Mouse (Mus musculus) frontal cortex, adult 2 months (tissue): ENCODE measurements around the gene Arfgef2. TPM values are rescaled to one million over a fixed set of nuclear protein-coding genes. Genes with fewer than 3 reads are reported as not detected.

Experiments used
- DNase-seq, 2 experiments: peaks; one replicate each; pipeline ENCODE4 v3.0.0; 2022; ENCODE audit warnings: low spot score in 1 of 2; ENCODE audit errors: extremely low spot score in 1 of 2
- polyA plus RNA-seq: library from polyadenylated mRNA; depleted of rRNA; stranded (reverse); fragments of >200 nt; gene quantifications from 2 replicates; pipeline ENCODE4 v1.2.3, GENCODE M21; 2012; rRNA removed

The Arfgef2 gene
- polyA plus RNA-seq, 1 experiment: 25.8 TPM

DNA sequence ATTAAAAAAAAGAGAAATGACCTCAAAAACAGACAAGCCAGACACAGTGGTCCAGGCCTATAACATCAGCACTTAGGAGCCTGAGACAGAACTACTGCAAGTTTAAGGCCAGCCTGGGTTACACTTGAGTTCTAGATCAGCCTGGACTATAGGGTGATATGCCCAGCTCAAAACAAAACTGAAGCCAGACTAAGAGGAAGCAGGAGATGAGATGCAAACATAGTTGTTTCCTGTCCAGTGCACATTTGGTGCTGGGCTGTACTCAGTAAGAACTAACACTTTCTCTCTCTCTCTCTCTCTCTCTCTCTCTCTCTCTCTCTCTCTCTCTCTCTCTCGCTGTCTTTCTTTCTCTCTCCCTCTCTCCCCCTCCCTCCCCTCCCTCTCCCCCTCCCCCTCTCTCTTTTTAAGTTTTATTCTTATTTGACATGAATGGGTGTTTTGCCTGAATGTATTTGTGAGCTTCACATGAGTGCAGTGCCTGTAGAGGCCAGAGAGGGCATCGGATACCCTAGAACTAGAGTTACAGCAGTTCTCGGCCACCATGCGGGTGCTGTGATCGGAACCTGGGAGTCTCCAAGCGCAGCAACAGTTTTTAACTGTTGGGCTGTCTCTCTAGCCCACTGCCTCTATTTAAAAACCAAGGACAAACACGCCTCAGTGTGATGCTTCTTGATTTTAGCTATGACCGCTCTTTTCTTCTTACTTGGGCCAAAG lies 95.6 kb downstream of the Arfgef2 start:
- DNase-seq: no peak

GRCm38 (mm10) chr2:166903719-166904282 lies 98.4 kb downstream of the Arfgef2 start:
- no peak for DNase-seq

GRCm38 (mm10) chr2:166905711-166906522 lies 100.5 kb downstream of the Arfgef2 start, which contains the start of gene Cse1l:
TSS of gene Cse1l (plus strand) at chr2:166906040.
- peak; percentile 93 to 98 for DNase-seq

- DNase-seq: no peak
Observed at GRCm38 (mm10) chr2:166906523-166907182, 101.3 kb downstream of the Arfgef2 start.

DNA sequence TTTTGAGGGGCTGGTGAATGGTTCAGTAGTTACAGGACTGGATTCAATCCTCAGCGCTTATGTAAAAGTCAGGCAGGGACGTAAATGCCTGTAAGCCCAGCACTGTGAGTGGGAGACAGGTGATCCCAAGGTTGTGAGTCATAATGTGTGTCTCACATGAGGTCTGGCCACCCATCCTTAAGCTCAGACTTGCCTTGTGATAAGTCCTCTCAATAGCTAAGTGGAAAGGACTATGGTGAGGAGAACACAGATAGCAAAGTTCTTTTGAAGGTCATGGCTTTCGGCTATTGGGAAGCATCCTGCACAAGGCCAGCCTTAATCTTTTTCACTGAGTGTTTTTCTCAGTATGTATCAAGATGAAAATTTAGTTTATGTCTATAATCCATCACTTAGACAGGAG lies 104.3 kb downstream of the Arfgef2 start:
- no peak for DNase-seq

- no peak for DNase-seq
Observed at GRCm38 (mm10) chr2:166910536-166910935, 105.1 kb downstream of the Arfgef2 start.

- no peak for DNase-seq
Observed at GRCm38 (mm10) chr2:166923971-166924370, 118.6 kb downstream of the Arfgef2 start.

DNA sequence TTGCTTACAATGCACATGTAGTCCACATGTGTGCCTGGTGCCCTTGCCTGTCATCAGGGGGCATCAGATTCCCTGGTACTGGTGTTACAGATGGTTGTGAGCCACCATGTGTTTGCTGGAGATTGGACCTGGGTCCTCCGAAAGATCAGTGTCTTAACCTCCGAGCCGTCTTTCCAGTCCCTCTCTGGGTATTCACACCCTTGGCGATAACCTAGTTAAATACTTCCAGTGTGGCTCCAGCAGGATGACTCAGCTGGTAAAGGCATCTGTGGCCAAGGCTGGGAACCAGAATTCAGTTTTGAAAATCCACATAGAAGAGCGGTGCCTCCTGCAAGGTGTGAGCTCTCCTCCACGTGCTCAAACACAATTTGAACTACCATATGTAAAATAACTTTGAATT lies 128.6 kb downstream of the Arfgef2 start:
- peak in 1 of 2 experiments; percentile 27 for DNase-seq

DNA sequence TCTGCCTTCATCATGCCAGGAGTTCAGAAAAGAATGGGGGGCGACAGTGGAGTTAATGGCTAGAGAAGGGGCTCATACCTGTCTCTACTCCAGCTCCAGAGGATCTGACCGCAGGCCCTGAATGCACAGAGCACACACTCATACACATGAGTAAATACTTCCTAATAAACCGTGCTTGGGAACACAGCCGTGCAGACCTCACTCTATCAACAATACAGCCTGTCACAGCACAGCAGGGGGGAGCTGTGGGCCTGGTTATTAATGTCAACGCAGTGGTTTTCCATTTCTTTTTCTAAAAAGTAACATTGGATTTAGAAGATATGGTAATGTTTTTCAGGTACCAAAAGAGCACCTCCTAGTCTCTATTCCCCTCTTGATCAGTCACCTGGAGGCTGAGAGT lies 129.0 kb downstream of the Arfgef2 start:
- DNase-seq: no peak

GRCm38 (mm10) chr2:166935582-166935981 lies 130.2 kb downstream of the Arfgef2 start:
- DNase-seq: no peak

DNA sequence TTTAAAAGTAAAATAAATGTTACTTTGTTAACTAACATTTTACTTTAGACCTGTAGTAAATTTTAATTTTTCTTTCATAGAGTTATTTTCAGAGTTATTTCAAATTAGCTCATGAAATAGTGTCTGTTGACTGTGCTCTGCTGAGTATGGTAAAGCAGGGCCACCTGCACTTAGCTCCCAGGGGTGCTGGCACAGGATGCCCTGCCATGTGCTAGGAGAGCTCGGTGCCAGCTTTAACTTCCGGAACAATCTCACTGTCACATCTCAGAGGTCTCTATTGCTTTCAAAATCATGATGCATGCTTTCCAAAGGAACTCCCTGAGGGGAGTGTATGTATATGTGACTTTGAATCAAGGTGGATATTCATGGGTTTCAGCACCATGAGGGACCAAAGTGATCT lies 130.8 kb downstream of the Arfgef2 start:
- no peak for DNase-seq

- DNase-seq: no peak
Observed at GRCm38 (mm10) chr2:166943146-166943545, 137.8 kb downstream of the Arfgef2 start.

DNA sequence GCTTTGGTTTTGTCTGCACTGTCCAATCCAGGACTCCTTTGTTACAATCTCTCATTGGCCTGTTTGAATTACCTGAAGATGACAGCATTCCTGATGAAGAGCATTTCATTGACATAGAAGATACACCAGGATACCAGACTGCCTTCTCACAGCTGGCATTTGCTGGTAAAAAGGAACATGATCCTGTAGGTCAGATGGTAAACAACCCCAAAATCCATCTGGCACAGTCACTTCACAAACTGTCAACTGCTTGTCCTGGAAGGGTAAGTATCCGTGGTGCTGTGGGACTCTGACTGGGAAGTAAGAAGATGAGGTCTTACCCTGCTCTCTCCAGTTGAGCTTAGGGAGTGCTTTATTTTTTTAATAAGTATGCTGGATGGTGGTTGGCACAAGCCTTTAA lies 139.0 kb downstream of the Arfgef2 start:
- DNase-seq: no peak

GRCm38 (mm10) chr2:166945456-166945855 lies 140.1 kb downstream of the Arfgef2 start:
- peak in 1 of 2 experiments; percentile 22 for DNase-seq

Other genes starting within 250 kb of the Arfgef2 start
- 101 and 102 TPM in 2 replicates for gene Prex1, start 91.8 kb upstream of the Arfgef2 start, polyA plus RNA-seq
- gene Trp53rkb, start 13.1 kb upstream of the Arfgef2 start, polyA plus RNA-seq: 6.3 and 6.5 TPM in 2 replicates
- gene Cse1l, start 100.5 kb downstream of the Arfgef2 start, polyA plus RNA-seq: 43.8 and 48.1 TPM in 2 replicates
- 54.9 and 57.5 TPM in 2 replicates for gene Stau1, start 190.7 kb downstream of the Arfgef2 start, polyA plus RNA-seq
- 36.7 and 42.6 TPM in 2 replicates for gene Ddx27, start 209.6 kb downstream of the Arfgef2 start, polyA plus RNA-seq